Mouse (Mus musculus) gastrocnemius, adult 18-20 months (tissue): Measurements from ENCODE around the gene Bglap3. TPM values are rescaled to one million over a fixed set of nuclear protein-coding genes. Genes with fewer than 3 reads are reported as not detected.
"Not testable (repeated sequence)": the region's sequence is repeated elsewhere in the genome, so short reads cannot be mapped to it uniquely, and the experiment has no call there.

ENCODE experiments used
- DNase-seq: peaks from one replicate; pipeline ENCODE4 v3.0.0; 2021; ENCODE audit warnings: low spot score
- total RNA-seq, 2 experiments: library from RNA; stranded (reverse); gene quantifications; 2 replicates each; pipeline ENCODE4 v1.2.3; 2021

Bglap3 gene
- total RNA-seq, 2 experiments from 2014 or later: not detected

GRCm38 (mm10) chr3:88378599-88378998 lies 6.1 kb upstream of the Bglap3 start, which contains the start of gene Bglap2:
Bglap2 (minus strand) TSS chr3:88378699.
- not testable (repeated sequence) for DNase-seq

DNA sequence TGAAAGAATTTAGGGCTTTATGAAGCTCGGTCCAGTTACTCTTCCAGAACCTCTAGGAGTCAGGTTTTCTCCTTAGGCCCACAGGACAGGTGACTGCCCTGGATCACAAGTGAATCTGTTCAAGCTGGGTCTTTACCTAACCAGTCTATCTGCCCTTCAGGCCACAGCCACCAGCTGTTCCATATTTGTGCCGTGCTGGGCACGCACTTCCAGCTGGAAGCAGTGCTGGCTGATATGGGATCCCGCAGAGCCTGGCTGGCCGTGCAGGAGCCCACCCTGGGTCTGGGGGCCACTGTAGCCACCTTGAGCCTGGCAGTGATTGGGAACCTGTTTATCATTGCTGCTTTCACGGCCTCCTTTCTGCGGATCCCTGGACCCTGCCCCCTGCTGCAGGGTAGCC lies 4.1 kb upstream of the Bglap3 start:
- not testable (repeated sequence) for DNase-seq

DNA sequence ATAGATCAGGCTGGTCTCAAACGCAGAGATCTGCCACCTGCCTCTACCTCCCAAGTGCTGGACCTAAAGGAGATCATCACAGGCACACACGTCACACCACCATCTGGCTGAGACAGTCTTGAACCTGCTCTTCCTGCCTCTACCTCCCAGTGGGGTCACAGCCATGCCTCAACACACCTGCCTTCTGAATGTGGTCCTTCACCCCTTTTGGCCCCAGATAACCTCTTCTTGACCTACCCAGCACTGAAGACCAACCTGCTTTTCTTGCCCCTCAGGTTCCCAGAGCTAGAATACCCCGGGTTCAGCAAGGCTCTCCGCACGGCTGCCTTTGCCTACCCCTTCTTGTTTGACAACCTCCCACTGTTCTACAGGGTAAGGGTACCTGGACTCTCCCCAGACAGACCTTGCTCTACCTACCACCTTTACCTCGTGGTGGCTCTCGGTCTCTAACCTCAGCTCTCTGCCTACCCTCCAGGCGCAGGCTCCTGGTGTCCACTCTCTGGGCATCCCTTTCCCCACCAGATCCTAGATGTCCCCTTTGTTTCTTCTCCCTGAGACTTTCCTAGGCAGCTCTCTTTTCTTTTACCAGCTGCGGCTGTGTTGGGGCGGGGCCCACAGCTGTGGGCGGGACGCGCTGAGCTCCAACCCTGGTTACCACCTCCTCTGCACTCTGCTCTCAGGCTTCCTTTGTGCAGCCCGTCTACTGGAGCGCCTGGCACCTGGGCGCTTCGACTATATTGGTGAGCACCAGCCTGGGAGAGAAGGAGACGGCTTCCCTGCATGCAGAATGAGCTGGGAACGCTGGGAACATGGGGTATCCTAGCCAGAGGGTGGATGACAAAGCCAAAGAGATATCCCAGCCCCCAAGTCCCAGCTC lies 3.4 kb upstream of the Bglap3 start:
- DNase-seq: not testable (repeated sequence)

GRCm38 (mm10) chr3:88368511-88368910 lies 4.0 kb downstream of the Bglap3 start:
- peak; percentile 75 for DNase-seq

GRCm38 (mm10) chr3:88367517-88367916 lies 5.0 kb downstream of the Bglap3 start:
- not testable (repeated sequence) for DNase-seq

DNA sequence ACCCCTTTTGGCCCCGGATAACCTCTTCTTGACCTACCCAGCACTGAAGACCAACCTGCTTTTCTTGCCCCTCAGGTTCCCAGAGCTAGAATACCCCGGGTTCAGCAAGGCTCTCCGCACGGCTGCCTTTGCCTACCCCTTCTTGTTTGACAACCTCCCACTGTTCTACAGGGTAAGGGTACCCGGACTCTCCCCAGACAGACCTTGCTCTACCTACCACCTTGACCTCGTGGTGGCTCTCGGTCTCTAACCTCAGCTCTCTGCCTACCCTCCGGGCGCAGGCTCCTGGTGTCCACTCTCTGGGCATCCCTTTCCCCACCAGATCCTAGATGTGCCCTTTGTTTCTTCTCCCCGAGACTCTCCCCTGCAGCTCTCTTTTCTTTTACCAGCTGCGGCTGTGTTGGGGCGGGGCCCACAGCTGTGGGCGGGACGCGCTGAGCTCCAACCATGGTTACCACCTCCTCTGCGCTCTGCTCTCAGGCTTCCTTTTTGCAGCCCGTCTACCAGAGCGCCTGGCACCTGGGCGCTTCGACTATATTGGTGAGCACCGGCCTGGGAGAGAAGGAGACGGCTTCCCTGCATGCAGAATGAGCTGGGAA lies 5.6 kb downstream of the Bglap3 start:
- DNase-seq: not testable (repeated sequence)

DNA sequence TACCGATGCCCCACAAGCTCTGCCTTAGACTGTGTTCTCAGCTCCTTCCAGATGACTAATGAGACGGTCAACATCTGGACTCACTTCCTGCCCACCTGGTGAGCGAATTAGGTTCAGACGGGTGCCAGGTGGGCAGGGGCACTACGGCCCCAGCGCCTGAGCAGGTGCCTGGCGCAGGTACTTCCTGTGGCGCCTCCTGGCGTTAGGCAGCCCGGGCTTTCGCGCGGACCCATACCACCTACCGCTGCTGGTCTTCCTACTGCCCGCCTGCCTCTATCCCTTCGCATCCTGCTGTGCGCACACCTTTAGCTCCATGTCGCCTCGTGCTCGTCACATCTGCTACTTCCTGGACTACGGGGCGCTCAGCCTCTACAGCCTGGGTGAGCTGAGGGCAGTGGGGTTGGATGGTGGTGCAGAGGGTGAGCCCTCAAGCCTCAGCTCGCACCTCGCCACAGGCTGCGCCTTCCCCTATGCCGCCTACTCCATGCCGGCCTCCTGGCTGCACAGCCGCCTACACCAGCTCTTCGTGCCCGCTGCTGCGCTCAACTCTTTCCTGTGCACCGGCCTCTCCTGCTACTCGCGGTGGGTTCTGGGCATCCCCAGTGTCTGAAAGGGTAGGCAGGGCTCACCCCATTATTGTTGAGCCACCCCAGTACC lies 6.7 kb downstream of the Bglap3 start:
- DNase-seq: no peak

DNA sequence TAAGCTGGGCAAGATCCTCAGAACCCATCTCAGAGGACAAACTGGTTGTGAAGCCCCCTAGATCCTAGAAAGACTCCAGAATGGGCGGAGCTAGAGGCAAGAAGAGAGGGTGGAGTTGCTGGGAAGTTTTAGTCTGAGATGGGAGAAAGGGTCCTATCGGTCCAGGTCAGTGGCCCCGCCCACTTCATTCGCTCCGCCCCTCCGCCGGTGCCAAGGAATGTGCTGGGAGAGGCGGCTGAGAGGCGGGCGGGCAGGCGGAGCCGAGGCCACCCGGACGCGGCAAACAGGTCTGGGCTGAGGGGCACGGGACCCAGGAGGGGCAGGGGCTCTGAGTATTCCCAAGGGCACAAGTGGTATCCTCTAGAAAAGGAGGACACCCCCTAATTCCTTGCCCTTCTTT lies 8.2 kb downstream of the Bglap3 start, which contains the start of gene Paqr6:
Gene Paqr6, plus strand, starts transcription at position 248 of the 400 bp plus-strand sequence.
- peak; percentile 66 for DNase-seq

GRCm38 (mm10) chr3:88363700-88364099 lies 8.8 kb downstream of the Bglap3 start:
- DNase-seq: no peak

DNA sequence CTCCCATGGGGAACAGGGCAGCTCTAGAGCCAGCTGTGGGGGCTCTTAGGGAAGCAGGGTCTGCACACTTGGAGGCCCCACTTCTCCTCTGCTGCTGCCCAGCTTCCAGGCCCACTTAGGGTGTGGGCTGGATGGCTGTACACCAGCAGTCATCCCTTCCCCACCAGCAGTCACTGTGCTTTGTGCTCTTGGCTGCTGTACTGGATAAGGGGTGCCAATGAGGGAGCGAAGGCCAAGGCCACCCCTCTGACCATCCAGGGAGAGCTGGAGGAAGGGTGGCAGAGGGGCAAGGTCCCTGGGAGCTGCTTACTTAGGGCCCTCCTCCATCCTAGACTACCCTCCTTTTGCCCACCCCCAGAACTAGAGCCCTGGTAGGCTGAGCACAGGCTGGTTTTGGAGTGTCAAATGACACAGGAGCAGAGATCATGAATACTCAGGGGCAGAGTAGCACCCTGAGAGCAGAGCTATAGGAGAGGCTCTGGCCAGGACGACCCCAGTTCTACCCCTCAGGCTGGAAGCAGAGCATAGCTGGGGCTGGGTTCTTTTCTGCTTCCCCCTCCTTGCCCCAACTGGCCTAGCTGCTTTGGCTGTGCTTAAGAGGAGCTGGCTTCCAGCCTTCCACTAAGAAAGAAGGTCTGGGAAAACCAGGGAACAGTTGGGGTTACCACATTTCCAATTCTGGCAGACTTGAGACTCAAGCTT lies 10.8 kb downstream of the Bglap3 start:
- DNase-seq: no peak

- no peak for DNase-seq
These were observed 11.4 kb downstream of the Bglap3 start for GRCm38 (mm10) chr3:88361096-88361495.

DNA sequence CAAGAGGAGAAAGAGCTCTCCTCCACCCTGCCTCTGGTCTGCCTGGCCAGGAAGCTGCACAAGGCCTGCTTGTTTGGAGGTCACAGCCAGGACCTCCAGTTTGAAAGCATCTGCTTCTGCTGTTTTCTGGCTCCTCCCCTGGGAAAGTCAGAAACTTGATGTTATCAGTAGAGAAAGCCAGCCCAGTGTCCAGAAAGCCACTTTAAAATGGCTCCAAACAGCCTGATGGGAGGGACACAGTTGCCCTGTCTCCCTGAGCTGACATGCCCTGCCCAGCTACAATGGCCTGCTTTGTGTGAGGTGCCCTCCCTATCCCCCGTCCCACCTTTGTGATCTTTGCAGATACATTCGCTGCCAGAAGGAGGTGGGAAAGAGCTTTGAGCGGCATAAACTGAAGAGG lies 12.6 kb downstream of the Bglap3 start:
- no peak for DNase-seq

DNA sequence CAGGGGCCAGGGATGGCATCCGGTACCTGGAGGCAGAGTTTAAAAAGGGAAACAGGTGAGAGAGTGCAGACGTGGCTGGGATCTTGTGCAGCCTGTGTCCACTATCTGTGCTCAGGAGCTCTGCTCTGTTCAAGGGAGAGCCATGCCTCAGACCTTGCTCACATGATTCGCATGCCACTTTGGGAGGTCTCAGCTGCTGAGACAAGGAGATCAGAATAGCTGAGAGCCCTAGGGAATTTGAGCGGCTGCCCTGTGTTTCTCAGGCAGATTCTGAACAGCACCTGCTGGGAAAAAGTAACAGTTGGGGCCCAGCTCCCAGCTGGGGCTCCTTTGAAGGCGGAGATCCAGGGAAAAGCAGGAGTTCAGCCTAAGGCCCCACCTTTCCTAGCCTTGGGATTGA lies 13.0 kb downstream of the Bglap3 start:
- no peak for DNase-seq

DNA sequence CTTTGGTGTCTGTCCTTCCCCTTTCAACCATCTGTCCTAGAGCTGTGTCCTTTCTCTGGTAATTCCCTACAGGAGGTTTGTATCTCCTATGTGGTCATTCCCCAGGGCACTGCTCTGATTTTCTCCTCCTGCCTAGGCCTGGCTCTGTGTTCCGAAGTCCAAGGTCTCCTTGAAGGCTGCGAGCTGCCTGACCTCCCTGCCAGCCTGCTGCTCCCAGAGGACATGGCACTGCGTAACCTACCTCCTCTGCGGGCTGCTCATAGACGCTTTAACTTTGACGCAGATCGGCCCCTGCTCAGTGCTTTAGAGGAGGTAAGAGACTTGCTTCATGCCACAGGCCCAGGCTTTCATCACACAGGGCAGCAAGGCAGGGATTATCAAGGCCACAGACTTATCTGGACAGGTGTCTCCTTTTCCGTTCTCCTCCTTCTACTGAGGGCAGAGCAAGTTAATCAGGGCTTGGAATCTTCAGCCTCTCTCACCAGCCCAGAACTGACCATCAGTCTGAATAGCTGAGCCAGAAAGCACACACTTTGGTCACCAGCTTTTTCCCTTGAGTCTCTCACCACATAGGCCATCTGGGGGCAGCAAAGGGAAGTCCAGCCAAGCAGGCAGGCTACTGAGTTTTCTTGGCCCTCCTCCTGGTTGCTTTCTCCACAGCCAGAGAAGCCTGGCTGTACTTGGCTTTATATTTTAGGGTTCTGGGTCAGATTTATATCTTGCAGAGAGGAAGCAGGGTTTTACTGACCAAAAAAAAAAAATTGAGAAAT lies 18.0 kb downstream of the Bglap3 start:
- DNase-seq: peak; percentile 51

DNA sequence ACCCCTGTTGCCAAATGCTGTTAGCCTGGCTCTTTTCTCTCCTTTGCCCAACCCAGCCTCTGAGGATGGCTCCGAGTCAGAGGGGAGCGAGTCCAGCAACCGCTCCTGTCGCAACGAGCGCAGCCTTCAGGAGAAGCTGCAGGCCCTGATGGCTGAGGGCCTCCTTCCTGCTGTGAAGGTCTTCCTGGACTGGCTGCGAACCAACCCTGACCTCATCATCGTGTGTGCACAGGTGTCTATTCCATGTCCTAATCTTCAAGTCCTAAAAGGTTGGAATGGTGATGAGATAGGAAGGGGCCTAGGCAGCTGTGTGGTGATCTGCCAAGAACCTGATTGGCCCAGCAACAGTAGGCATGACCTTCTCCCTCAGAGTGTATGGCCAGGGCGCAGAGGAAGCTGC lies 19.6 kb downstream of the Bglap3 start:
- no peak for DNase-seq

DNA sequence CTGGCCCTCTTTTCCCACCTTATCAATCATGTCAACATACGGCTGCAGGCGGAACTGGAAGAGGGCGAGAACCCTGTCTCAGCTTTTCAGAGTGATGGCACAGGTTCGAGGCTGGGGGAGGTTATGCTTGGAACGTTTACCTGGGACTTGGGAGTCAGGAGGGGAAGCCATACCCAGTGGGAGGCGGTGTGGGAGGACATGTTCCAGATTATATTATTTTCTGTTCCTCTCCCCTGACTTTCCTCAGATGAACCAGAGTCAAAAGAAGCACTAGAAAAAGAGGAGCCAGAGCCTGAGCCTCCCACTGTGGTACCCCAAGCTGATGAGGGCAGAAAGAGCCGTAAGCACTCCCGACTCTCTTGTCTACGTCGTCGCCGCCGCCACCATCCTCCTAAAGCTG lies 21.8 kb downstream of the Bglap3 start:
- DNase-seq: no peak

DNA sequence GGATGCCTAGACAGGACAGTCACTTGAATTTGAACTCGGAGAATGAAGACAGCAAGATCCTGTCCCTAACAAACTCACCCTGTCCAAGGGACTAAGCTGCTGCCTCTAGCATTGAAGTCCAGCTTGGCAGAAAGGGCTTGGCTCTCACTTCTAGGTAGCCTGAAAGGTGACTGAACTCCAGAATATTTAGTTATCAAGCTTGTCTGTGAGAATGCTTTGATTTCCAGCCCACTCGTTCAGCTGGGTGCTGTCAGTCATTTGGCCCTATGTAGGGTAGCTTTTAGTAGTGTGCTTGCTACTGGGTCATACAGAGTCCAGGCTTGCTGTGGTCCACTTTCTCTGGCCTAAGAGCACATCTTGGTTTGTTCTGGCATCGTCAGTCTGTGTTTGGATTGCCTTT lies 33.5 kb downstream of the Bglap3 start:
- peak; percentile 35 for DNase-seq

- no peak for DNase-seq
These were observed 34.2 kb downstream of the Bglap3 start for GRCm38 (mm10) chr3:88338316-88338715.

DNA sequence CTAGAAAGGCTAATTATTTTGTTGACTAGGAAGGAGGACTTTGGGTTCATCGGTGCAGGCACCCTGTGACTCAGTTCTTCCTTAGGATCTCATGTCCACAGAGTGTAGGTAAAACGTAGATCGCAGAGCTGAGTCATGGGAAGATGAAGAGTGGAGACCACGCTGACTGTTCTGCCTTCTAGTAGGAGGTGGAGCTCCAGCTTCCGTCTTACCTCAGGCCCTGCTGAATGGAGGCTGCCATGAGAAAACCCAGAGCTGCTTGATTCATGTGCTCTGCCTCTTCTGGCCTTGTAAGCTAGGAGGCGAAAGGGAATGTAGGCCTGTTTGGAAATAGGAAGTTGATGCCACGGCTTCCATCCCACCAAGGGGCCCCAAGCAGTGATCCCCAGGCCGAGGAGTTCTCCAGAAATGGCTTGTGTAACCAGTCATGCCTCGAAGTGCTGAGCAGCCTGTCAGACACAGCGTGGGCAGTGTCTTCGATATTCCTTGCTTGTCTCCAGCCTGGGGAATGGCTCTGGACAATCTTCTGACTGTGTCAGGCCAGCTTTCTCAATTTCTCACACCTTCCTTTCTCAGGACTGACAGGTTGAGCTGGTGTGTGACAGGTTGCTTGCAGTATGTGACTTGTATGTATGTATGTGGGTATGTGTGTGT lies 35.0 kb downstream of the Bglap3 start:
- no peak for DNase-seq
